Mouse (Mus musculus) heart, adult 11 months (tissue): Measurements from ENCODE around the gene Cep135.

ENCODE experiments used
- DNase-seq: peaks from one replicate; pipeline ENCODE4 v3.0.0; 2022

Gene Cep135

DNA sequence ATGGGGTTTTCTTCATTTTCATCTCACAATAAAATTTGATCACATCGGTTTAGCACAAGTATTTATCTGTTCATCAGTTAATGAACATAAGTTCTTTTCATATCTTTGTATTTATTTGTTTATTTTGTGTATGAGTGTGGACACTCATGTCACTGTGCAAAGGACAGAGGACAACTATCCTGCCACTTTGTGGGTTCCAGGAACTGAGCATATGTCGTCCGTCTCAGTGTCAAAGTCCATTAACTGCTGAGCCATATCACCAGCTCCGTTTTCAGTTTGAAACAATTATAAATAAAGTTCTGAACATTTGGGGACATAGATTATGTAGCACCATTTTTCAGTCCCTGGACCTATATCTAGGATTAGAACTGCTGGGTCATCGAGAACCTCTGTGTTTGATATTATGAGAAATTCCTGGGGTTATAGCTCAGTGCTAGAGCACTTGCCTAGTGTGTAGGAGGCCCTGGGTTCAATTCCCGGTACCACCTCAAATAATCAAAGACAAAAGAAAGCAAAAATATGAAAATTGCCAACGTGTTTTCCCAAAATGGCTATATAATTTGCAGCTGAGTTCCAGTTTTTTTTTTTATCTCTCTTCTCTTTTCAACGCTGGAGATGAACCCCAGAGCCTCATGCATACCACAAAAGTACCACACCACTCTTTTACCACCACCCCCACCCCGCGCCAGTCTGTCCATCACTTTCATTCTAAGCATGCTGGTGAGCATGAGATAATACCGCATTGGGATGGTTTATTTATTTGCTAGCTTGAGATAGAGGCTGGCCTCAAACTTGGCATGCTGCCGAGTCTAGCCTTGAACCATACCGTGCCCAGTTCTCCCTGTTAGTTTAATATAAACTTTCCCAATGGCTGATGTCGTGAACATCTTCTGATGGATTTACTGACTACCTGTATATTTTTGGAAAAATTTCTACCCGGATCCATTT lies 96.4 kb downstream of the Cep135 start:
- no peak for DNase-seq

DNA sequence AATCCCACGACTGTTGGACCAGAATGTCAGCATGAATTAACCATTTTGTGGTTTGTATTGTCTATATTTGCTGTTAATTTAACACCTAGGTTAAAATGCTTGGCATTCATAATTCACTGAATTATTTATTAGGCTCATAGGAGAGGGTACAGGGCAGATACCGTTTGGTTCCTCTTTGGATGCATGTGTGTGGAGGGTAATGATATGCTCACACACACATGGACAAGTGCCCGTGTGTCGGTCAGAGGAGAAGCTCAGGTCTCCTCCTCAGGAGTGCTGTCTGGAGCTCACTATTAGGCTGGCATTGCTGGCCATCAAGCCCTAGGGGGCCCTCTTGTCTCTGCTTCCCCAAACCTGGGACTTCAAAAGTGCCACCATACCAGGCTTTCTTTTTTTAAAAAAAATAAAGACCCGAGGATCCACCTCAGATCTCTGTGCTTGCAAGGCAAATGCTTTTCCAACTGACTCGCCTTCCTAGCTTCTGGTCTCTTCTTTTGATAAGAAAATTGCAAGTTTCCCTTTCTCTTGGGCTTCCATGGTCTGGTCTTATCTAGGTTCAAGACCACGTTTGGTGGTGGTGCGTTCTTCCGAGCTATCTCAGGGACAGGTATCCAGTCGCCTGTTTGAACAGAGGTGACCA lies 99.6 kb downstream of the Cep135 start:
- peak; percentile 40 for DNase-seq

DNA sequence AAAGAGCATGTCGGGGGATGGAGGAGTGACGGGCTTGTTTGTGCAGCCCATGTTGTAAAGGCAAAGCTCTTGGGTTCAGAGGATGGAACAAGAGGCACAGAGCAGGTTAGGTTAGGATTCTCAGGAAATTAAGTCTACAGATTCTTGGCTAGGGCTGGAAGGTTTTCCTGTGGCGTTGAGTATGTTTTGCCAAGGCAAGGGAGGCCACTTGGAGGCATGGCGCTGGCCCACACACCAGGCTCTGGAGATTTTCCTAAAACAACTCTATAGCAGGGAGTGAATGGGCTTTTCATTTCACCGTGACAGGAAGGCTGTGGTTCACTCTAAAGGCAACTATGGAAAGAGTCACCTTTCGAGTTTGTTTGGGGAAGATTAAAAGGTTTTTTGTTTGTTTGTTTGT lies 100.1 kb downstream of the Cep135 start:
- DNase-seq, result no peak

DNA sequence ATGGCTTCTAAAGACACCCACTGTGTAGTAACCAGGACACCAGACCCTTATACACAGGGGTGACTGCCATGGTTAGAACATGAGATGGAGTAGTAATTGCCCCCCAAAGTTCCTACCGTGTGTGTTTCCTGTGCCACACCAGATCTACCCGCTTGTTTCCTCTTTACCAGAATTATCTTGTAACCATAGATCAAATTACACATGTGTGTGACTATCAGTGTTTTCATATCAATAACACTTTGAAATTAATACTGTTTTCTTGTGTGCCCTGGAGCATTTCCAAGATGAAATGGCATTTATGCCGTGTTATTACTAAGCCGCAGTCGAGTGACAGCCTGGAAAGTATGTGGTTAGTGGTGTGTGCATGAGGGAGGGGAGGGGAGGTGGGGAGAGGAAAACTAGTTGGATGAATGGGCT lies 101.7 kb downstream of the Cep135 start:
- DNase-seq, result peak; percentile 49

DNA sequence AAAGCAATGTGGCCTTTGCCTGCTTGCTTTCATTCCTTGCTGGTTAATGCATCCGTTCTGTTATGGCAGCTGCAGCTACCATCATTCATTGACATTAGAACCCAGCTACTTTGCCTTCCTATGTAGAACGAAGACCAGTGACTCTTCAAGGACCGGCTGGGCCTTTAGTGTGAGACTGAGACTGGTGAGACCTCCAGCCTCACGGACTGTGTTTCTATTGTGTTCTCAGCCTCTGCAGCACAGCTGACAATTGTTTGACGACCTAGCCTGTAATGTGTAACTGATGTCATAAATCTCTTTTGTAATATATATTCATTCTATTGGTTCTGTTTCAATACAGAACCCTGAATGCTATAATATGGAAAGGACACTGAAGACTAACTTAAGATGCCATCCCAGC lies 102.8 kb downstream of the Cep135 start:
- peak; percentile 70 for DNase-seq

DNA sequence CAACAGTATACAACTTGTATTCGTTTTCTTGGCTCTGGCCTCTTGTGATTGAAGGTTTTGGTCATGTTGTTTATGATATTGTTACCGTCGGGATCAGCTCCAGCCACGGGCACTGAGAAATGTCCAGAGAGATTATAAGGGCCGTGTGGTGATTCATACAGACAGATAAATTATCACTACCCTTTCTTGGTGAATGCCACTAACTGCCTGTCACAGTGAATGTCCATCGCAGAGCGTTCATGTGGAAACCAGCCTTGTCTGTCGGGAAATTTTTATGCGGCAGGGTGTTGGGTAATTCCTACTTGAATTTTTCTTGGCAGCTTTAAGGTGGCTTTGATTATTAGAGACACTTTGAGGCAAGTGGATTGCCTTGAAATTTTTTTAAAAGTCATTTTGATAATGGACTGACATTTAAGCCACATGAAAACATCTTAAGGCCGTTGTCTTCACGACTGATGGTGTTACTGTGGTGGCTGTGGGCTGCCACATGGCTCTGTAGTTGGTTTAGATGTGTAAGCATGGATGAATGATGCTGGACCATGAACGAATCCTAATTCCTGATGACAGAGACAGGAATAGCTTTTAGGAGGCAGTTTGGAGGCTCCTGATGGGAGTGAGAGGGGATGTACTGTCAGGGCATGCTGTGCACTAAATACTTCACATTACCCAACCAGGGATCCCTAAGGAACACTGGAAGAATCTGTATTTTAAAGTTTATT lies 103.4 kb downstream of the Cep135 start:
- peak; percentile 37 for DNase-seq
